Mouse (Mus musculus): Measurements from ENCODE around the gene Cx3cr1.

Gene Cx3cr1

GRCm38 (mm10) chr9:119889446-119889845 lies 180.2 kb downstream of the Cx3cr1 start:
- no peak for DNase-seq (ENCODE audit: low spot score in 2 of 2)

- no peak for DNase-seq (ENCODE audit: low spot score in 2 of 2)
These were observed 180.8 kb downstream of the Cx3cr1 start for GRCm38 (mm10) chr9:119888843-119889246.

DNA sequence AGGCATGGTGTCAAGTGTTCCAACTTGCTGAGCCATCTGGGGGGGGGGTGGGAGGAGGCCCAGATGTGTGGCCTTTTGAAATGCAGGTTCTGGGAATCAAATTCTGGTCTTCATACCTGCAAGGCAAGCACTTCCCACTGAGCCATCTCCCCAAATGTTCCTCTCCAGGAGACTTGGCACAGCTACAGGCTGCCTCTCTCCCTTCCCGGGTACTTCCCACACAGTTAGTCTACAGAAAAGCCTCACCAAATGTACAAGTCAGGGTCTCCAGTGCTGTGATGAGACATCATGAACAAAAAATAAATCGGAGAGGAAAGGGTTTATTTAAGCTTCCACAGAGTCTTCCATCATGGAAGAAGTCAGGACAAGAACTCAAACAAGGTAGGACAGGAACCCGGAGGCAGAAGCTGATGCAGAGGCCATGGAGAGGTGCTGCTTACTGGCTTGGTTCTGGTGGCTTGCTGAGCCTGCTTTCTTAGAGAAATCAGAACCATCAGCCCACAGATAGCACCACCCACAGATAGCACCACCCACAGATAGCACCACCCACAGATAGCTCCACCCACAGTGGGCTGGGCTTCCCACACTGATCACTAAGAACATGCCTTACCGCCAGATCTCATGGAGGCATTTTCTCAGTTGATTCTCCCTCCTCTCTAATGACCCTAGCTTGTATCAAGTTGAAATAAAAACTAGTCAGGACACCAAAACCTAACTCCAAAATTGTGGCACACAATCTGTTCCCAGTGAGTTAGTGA lies 182.4 kb downstream of the Cx3cr1 start:
- DNase-seq (ENCODE audit: low spot score in 2 of 2), result no peak

DNA sequence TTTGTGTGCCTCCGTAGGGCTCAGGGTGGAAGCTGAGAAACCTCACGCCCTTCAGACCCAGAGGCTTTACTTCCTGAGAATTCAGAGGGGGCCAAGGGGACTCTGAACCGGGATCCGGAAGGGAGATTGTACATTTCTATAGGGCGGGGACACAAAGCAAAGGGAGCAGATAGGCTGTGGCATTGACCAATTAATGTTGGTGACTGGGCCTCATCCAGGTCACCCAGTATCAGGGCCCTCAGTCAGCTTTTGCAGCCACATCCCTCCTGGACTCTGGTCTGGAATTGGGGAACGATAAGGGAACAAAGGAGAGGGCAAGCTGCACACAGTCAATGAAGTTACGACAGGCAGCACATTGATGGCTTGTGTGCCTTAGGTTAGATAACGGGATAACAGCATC lies 215.5 kb downstream of the Cx3cr1 start:
- no peak for DNase-seq (ENCODE audit: low spot score in 2 of 2)

DNA sequence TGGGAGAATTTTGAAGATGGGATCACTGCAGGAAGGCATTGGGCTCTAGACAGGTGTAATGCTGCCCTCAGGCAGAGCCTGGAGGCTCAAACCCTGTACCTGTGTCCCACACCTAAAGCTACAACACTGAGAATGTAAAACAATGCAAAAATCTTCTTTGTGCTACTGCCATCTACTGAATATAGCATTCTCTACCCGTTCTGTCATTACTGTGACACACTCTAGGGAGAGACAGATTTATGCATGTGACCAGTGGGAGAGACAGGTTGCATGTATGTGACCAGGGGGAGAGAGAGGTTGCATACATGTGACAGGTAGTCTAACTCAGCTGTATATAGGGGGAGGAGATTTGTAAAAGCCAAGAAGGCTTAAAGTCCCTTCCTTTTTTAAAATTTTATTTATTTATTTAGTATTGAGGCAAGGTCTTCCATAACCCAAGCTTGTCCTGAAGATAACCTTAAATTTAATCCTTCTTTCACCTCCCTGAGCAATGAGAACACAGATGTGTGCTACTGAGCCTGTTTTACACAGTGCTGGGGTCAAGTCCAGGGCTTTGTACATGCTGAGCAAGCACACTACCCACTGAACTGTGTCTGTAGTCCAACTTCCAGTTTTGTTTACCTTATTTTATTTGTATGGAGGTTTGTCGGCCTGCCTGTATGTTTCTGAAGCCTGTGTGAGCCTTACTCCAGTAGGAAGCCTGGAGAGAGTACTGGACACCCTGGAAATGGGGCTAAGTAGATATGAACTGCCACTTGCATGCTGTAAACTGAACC lies 216.4 kb downstream of the Cx3cr1 start:
- no peak for DNase-seq (ENCODE audit: low spot score in 2 of 2)

DNA sequence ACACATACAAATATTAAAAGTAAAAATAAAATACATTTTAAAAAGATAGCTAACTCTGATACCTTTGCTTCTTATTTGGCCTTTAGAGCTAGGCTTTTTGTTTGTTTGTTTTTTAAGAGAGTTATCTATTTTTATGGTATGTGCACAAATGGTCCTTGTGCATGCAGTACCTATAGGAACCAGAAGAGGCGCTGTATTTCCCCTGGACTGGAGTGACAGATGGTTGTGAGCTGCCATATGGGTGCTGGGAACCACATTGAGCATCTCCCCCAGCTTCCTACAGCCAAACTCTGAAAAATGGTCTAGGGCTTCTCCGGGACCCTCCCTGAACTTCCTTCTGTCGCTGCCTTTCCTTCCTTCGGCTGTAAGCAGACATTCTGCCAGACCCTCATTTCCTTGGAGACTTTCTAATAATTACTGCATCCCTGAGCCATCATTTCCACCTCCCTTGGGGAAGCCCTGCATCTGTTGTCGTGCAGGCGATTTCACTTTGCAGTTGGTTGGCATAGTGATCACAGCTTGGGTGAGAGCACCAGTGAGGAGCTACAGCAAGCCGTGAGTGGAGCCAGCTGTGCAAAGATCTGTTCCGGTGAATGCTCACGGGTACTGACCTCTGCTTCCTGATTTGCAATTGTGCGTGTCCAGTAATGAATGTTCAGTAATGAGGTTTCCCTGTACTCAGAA lies 217.2 kb downstream of the Cx3cr1 start:
- DNase-seq (ENCODE audit: low spot score in 2 of 2), result no peak
